Mouse (Mus musculus): ENCODE measurements around the gene 4933411K16Rik. TPM values are rescaled to one million over a fixed set of nuclear protein-coding genes. Genes with fewer than 3 reads are reported as not detected.
"Not testable (repeated sequence)": the region's sequence is repeated elsewhere in the genome, so short reads cannot be mapped to it uniquely, and the experiment has no call there.

Gene 4933411K16Rik
- polyA plus RNA-seq, 1 experiment from 2014 or later, result not detected

GRCm38 (mm10) chr19:42068441-42069240, 16.6 kb downstream of the 4933411K16Rik start:
- 81% methylated on average over 11 of the region's 11 CpGs for WGBS
- Histone ChIP-seq H3K4me2 (replicated peaks) (no peak overlapping the region), H3K4me3 (replicated peaks) (no peak overlapping the region)

GRCm38 (mm10) chr19:42069241-42069525, 17.1 kb downstream of the 4933411K16Rik start:
- Histone ChIP-seq H3K27ac (no peak overlapping the region), H3K4me1 (replicated peaks) (no peaks in the 10 kb centered on the region), H3K9ac (no peak overlapping the region), H3K36me3 (no peaks in the 10 kb centered on the region), H3K4me2 (replicated peaks) (no peak overlapping the region), H3K4me3 (replicated peaks) (no peak overlapping the region), H3K27me3 (replicated peaks) (no peaks in the 10 kb centered on the region), H3K9me3 (no peaks in the 10 kb centered on the region)
- ATAC-seq, result no peak
- 50% methylated on average over 6 of the region's 6 CpGs for WGBS

More at GRCm38 (mm10) chr19:42068441-42069240, 16.6 kb downstream of the 4933411K16Rik start:
- Histone ChIP-seq H3K4me1 (replicated peaks) (no peaks in the 10 kb centered on the region), H3K36me3 (no peaks in the 10 kb centered on the region), H3K9ac (no peak overlapping the region), H3K27ac (no peak overlapping the region), H3K9me3 (no peaks in the 10 kb centered on the region), H3K27me3 (replicated peaks) (no peaks in the 10 kb centered on the region)
- no peak for ATAC-seq

GRCm38 (mm10) chr19:42071221-42071620, 19.2 kb downstream of the 4933411K16Rik start:
- 69% methylated on average over 7 of the region's 7 CpGs for WGBS

GRCm38 (mm10) chr19:42071886-42072608, 20.0 kb downstream of the 4933411K16Rik start:
- peak; percentile 90 for ATAC-seq
- H3K9me3 ChIP-seq, result no peaks in the 10 kb centered on the region
- no peaks in the 10 kb centered on the region for H3K4me1 ChIP-seq (replicated peaks)
- H3K4me3 ChIP-seq (replicated peaks), result no peak overlapping the region
- H3K9ac ChIP-seq, result no peak overlapping the region
- no peak overlapping the region for H3K4me2 ChIP-seq (replicated peaks)
- no peaks in the 10 kb centered on the region for H3K27me3 ChIP-seq (replicated peaks)
- no peaks in the 10 kb centered on the region for H3K36me3 ChIP-seq
- H3K27ac ChIP-seq, result peak overlapping the region; percentile 48
- WGBS, result 74% methylated on average over 15 of the region's 15 CpGs

More at GRCm38 (mm10) chr19:42071221-42071620, 19.2 kb downstream of the 4933411K16Rik start:
- Histone ChIP-seq H3K4me2 (replicated peaks) (no peak overlapping the region), H3K4me3 (replicated peaks) (no peak overlapping the region), H3K27ac (no peak overlapping the region), H3K9ac (no peak overlapping the region), H3K36me3 (no peaks in the 10 kb centered on the region), H3K9me3 (no peaks in the 10 kb centered on the region), H3K4me1 (replicated peaks) (no peaks in the 10 kb centered on the region), H3K27me3 (replicated peaks) (no peaks in the 10 kb centered on the region)
- no peak for ATAC-seq

- WGBS, result 73% methylated on average over 7 of the region's 7 CpGs
- peak; percentile 34; the same call in 1 of the 2 replicates for ATAC-seq
These were observed 20.8 kb downstream of the 4933411K16Rik start for GRCm38 (mm10) chr19:42072802-42073201.

GRCm38 (mm10) chr19:42075051-42075450, 23.0 kb downstream of the 4933411K16Rik start:
- 92% methylated on average over 2 of the region's 2 CpGs for WGBS

More at GRCm38 (mm10) chr19:42072802-42073201, 20.8 kb downstream of the 4933411K16Rik start:
- Histone ChIP-seq H3K4me2 (replicated peaks) (no peak overlapping the region), H3K27ac (no peak overlapping the region), H3K4me1 (replicated peaks) (no peaks in the 10 kb centered on the region), H3K36me3 (no peaks in the 10 kb centered on the region), H3K9me3 (no peaks in the 10 kb centered on the region), H3K27me3 (replicated peaks) (no peaks in the 10 kb centered on the region), H3K4me3 (replicated peaks) (no peak overlapping the region), H3K9ac (no peak overlapping the region)

GRCm38 (mm10) chr19:42075992-42076391, 23.9 kb downstream of the 4933411K16Rik start:
- WGBS, result 89% methylated on average over 16 of the region's 16 CpGs
- Histone ChIP-seq H3K4me1 (replicated peaks) (no peaks in the 10 kb centered on the region), H3K4me2 (replicated peaks) (no peak overlapping the region), H3K27ac (no peak overlapping the region), H3K9ac (no peak overlapping the region), H3K27me3 (replicated peaks) (no peaks in the 10 kb centered on the region), H3K9me3 (no peaks in the 10 kb centered on the region), H3K4me3 (replicated peaks) (no peak overlapping the region), H3K36me3 (no peaks in the 10 kb centered on the region)
- no peak for ATAC-seq

More at GRCm38 (mm10) chr19:42075051-42075450, 23.0 kb downstream of the 4933411K16Rik start:
- no peak for ATAC-seq
- Histone ChIP-seq H3K4me2 (replicated peaks) (no peak overlapping the region), H3K27me3 (replicated peaks) (no peaks in the 10 kb centered on the region), H3K9me3 (no peaks in the 10 kb centered on the region), H3K9ac (no peak overlapping the region), H3K36me3 (no peaks in the 10 kb centered on the region), H3K4me3 (replicated peaks) (no peak overlapping the region), H3K4me1 (replicated peaks) (no peaks in the 10 kb centered on the region), H3K27ac (no peak overlapping the region)

GRCm38 (mm10) chr19:42078566-42078965, 26.5 kb downstream of the 4933411K16Rik start:
- Histone ChIP-seq H3K4me3 (replicated peaks) (no peak overlapping the region), H3K4me2 (replicated peaks) (no peak overlapping the region), H3K27ac (no peak overlapping the region), H3K27me3 (replicated peaks) (no peaks in the 10 kb centered on the region), H3K36me3 (no peaks in the 10 kb centered on the region), H3K4me1 (replicated peaks) (no peaks in the 10 kb centered on the region), H3K9me3 (no peaks in the 10 kb centered on the region), H3K9ac (no peak overlapping the region)
- 90% methylated on average over 8 of the region's 8 CpGs for WGBS
- ATAC-seq, result no peak

GRCm38 (mm10) chr19:42079006-42079405, 27.0 kb downstream of the 4933411K16Rik start:
- H3K27ac ChIP-seq, result no peak overlapping the region
- no peak overlapping the region for H3K4me2 ChIP-seq (replicated peaks)
- no peak overlapping the region for H3K4me3 ChIP-seq (replicated peaks)
- H3K4me1 ChIP-seq (replicated peaks), result no peaks in the 10 kb centered on the region
- H3K9ac ChIP-seq, result no peak overlapping the region
- no peaks in the 10 kb centered on the region for H3K36me3 ChIP-seq
- no peaks in the 10 kb centered on the region for H3K27me3 ChIP-seq (replicated peaks)
- ATAC-seq, result no peak
- WGBS, result 94% methylated on average over 12 of the region's 12 CpGs
- H3K9me3 ChIP-seq, result no peaks in the 10 kb centered on the region

GRCm38 (mm10) chr19:42079950-42080349, 27.9 kb downstream of the 4933411K16Rik start:
- no peak overlapping the region for H3K4me2 ChIP-seq (replicated peaks)
- 75% methylated on average over 5 of the region's 5 CpGs for WGBS
- H3K27me3 ChIP-seq (replicated peaks), result no peaks in the 10 kb centered on the region
- H3K9me3 ChIP-seq, result no peaks in the 10 kb centered on the region
- ATAC-seq, result peak; percentile 75
- H3K27ac ChIP-seq, result no peak overlapping the region
- no peaks in the 10 kb centered on the region for H3K4me1 ChIP-seq (replicated peaks)
- no peak overlapping the region for H3K9ac ChIP-seq
- H3K36me3 ChIP-seq, result no peaks in the 10 kb centered on the region
- no peak overlapping the region for H3K4me3 ChIP-seq (replicated peaks)

- Histone ChIP-seq H3K4me3 (replicated peaks) (no peak overlapping the region), H3K27ac (no peak overlapping the region), H3K9ac (no peak overlapping the region), H3K36me3 (no peaks in the 10 kb centered on the region), H3K27me3 (replicated peaks) (no peaks in the 10 kb centered on the region), H3K4me2 (replicated peaks) (no peak overlapping the region), H3K9me3 (no peaks in the 10 kb centered on the region), H3K4me1 (replicated peaks) (no peaks in the 10 kb centered on the region; the same call in 1 of the 2 replicates)
- WGBS, result 87% methylated on average over 11 of the region's 11 CpGs
- no peak for ATAC-seq
These were observed 28.4 kb downstream of the 4933411K16Rik start for GRCm38 (mm10) chr19:42080469-42080868.

GRCm38 (mm10) chr19:42081613-42082012, 29.6 kb downstream of the 4933411K16Rik start:
- H3K27me3 ChIP-seq (replicated peaks); H3K4me1 ChIP-seq (replicated peaks); H3K4me3 ChIP-seq (replicated peaks); H3K9me3 ChIP-seq; H3K36me3 ChIP-seq; H3K27ac ChIP-seq; H3K4me2 ChIP-seq (replicated peaks); H3K9ac ChIP-seq; ATAC-seq: not testable (repeated sequence)
- 89% methylated on average over 5 of the region's 5 CpGs for WGBS

Measured in intestine, embryonic 15.5 days (tissue).